Comparison of ENCODE assay signal across 27 mouse cellular contexts in the genomic region with DNA sequence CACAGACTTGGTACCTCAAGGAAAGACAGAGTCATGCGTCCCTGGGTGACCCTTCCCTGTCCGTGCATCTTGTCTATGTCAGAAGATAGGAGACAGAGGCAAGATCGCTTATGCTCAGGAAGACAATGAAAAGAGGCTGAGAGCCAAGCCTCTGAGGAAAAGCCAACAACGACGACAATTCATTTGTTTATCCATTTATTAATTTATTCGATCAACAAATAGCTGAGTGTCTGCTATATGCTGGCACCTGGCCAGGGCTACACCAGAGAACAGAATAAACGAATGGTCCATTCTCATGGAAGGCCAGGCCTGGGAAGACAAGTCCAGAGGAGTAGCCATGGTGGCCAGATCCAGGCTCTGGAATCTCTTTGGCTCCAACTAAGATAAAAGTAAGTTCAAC. TPM values are rescaled to one million over a fixed set of nuclear protein-coding genes. Genes with fewer than 3 reads are reported as not detected.
DNase-seq lines count a peak whose midpoint lies in the region; ATAC-seq lines count a peak whose summit lies in the region.
"Had no signal": no experiment of that assay in that cellular context is flagged by ENCODE, and none has a peak within 500 bp of the region (broad histone marks: within the 10 kb centered on the region; RNA-seq: fewer than 3 reads in every experiment).

No protein-coding gene starts in this region.

- no peak overlapping the region for H3K4me3 ChIP-seq in kidney, embryonic 14.5 days (ENCODE audit: low read length)
- H3K4me3 ChIP-seq: forebrain, embryonic 10.5 days; forebrain, embryonic 13.5 days; heart, embryonic 12.5 days; heart, embryonic 15.5 days; hindbrain, embryonic 10.5 days; hindbrain, embryonic 13.5 days had no signal

- peak; percentile 19 for DNase-seq in layer of hippocampus, adult 9-11 months
- no peak for DNase-seq in layer of hippocampus, adult 11-12 months (ENCODE audit: low spot score)
- DNase-seq in Muller cell, postnatal 12 days (ENCODE audit: inconsistent ontology term): peak; percentile 35
- DNase-seq in lung, postnatal 10 days: peak; percentile 60
- peak; percentile 63 for DNase-seq in lung, postnatal 36 days
- DNase-seq in thymus, postnatal 10 days (ENCODE audit: low spot score in 2 of 2): no peak
- DNase-seq: adrenal gland, adult 2 months; adrenal gland, postnatal 14 days; B cell, adult 2 months; cerebellum, adult 11 months; cerebellum, adult 2 months; cerebellum, adult 9-11 months; cerebellum, postnatal 36 days; forebrain, postnatal 0 days; gastrocnemius, postnatal 25 days; heart, adult 18-20 months; heart, postnatal 10 days; heart, postnatal 36 days had no signal

- H3K36me3 ChIP-seq in kidney, embryonic 14.5 days (ENCODE audit: control insufficient read depth, insufficient read depth, low read length): no peaks in the 10 kb centered on the region
- H3K36me3 ChIP-seq: forebrain, embryonic 10.5 days; G1E; heart, embryonic 12.5 days; heart, embryonic 15.5 days; hindbrain, embryonic 10.5 days; hindbrain, embryonic 13.5 days had no signal

- 92% methylated on average over 7 of the region's 7 CpGs for WGBS in kidney, embryonic 14.5 days

- H3K27ac ChIP-seq in kidney, embryonic 14.5 days (ENCODE audit: low read depth, low read length): no peak overlapping the region
- H3K27ac ChIP-seq: forebrain, embryonic 10.5 days; forebrain, embryonic 13.5 days; heart, embryonic 15.5 days; hindbrain, embryonic 10.5 days; hindbrain, embryonic 13.5 days had no signal

- peaks cover 2% of the 10 kb centered on the region; the same call in 1 of the 2 replicates for H3K9me3 ChIP-seq in kidney, embryonic 14.5 days (ENCODE audit: control insufficient read depth, low read length)
- H3K9me3 ChIP-seq: heart, embryonic 15.5 days had no signal

- H3K4me2 ChIP-seq in kidney, embryonic 14.5 days (replicated peaks; ENCODE audit: low read depth, low read length): no peak overlapping the region
- H3K4me2 ChIP-seq: forebrain, embryonic 13.5 days; heart, embryonic 12.5 days; heart, embryonic 15.5 days; hindbrain, embryonic 13.5 days had no signal

- ATAC-seq in kidney, embryonic 14.5 days (ENCODE audit: low FRiP score, low TSS enrichment): no peak
- ATAC-seq: forebrain, embryonic 13.5 days; forebrain, postnatal 0 days; hindbrain, embryonic 16.5 days had no signal

- no peak overlapping the region for H3K9ac ChIP-seq in kidney, embryonic 14.5 days (ENCODE audit: low read depth, low read length)
- H3K9ac ChIP-seq: forebrain, embryonic 13.5 days; forebrain, postnatal 0 days; heart, embryonic 12.5 days; heart, embryonic 15.5 days; hindbrain, embryonic 13.5 days had no signal

- H3K4me1 ChIP-seq in kidney, embryonic 14.5 days (ENCODE audit: control insufficient read depth, insufficient read depth, low read length): no peaks in the 10 kb centered on the region
- H3K4me1 ChIP-seq: forebrain, embryonic 13.5 days; heart, embryonic 12.5 days; heart, embryonic 15.5 days had no signal

- no peaks in the 10 kb centered on the region for H3K27me3 ChIP-seq in kidney, embryonic 14.5 days (ENCODE audit: control insufficient read depth, insufficient read depth, low read length)
- H3K27me3 ChIP-seq: forebrain, embryonic 13.5 days; hindbrain, embryonic 13.5 days had no signal

RNA-seq across cellular contexts. Expression of a gene that starts 59.0 kb away (rescaled TPM):
- polyA plus RNA-seq in kidney, embryonic 14.5 days (2014; fragmentation: Nextera tagmentation; extraction: Ambion mirVana): 2.5 and 3.1 TPM in 2 replicates
- polyA plus RNA-seq: G1E had no signal

Comparison
In these comparisons a context has a peak if more than half of its experiments do, and no peak if none do; other contexts are left out.
1. DNase-seq: peak in layer of hippocampus, adult 9-11 months (single experiment), Muller cell, postnatal 12 days (single experiment), lung, postnatal 10 days (single experiment) and lung, postnatal 36 days (single experiment); none in layer of hippocampus, adult 11-12 months (single experiment) and thymus, postnatal 10 days (0 of 2).